Mouse (Mus musculus) colon, adult 2 months (tissue): Measurements from ENCODE around the gene Gm15140. TPM values are rescaled to one million over a fixed set of nuclear protein-coding genes. Genes with fewer than 3 reads are reported as not detected.

Source experiments
- polyA plus RNA-seq: library from polyadenylated mRNA; depleted of rRNA; stranded (reverse); fragments of >200 nt; gene quantifications from 2 replicates; pipeline ENCODE4 v1.2.3, GENCODE M21; 2012; rRNA removed

Gm15140 gene
- polyA plus RNA-seq, result not detected in 2 replicates

GRCm38 (mm10) chrX:154120585-154120984, at the start of gene Gm15140:
Gene Gm15140, minus strand, starts transcription at chrX:154120685.

Other genes starting within 250 kb of the Gm15140 start
- not detected in 2 replicates for gene Samt1, start 108.0 kb downstream of the Gm15140 start, polyA plus RNA-seq
- not detected in 2 replicates for gene 4921511M17Rik, start 86.9 kb downstream of the Gm15140 start, polyA plus RNA-seq
- gene Gm10057, start 65.6 kb downstream of the Gm15140 start, polyA plus RNA-seq, result not detected in 2 replicates
- gene 4930524N10Rik, start 222.7 kb upstream of the Gm15140 start, polyA plus RNA-seq, result not detected in 2 replicates